Mouse (Mus musculus) kidney, embryonic 14.5 days (tissue): ENCODE results near the gene Camsap1. TPM values are rescaled to one million over a fixed set of nuclear protein-coding genes. Genes with fewer than 3 reads are reported as not detected.

Experiments used
- ATAC-seq: fragments of 200-750 bp; cut with Nextera tagmentation; 2 replicates; pipeline ENCODE4 v1.8.0; 2017; ENCODE audit warnings: moderate number of reproducible peaks, mild to moderate bottlenecking, moderate TSS enrichment, moderate library complexity; ENCODE audit not compliant: low FRiP score, low TSS enrichment
- H3K27ac ChIP-seq: fragments of 300-500 bp; sonication (generic); 2 replicates; pipeline ENCODE4 v1.5.1; 2014; ENCODE audit warnings: low read depth, mild to moderate bottlenecking, low read length, moderate library complexity, mixed read lengths
- H3K27me3 ChIP-seq: fragments of 300-500 bp; sonication (generic); 2 replicates; pipeline ENCODE4 v1.6.1; 2014; ENCODE audit warnings: mild to moderate bottlenecking, low read length; ENCODE audit not compliant: control insufficient read depth, insufficient read depth
- H3K36me3 ChIP-seq: fragments of 300-500 bp; sonication (generic); 2 replicates; pipeline ENCODE4 v1.6.1; 2014; ENCODE audit warnings: low read length, mixed read lengths; ENCODE audit not compliant: control insufficient read depth, insufficient read depth
- H3K4me1 ChIP-seq: fragments of 300-500 bp; sonication (generic); 2 replicates; pipeline ENCODE4 v1.6.1; 2014; ENCODE audit warnings: low read length, mixed read lengths; ENCODE audit not compliant: control insufficient read depth, insufficient read depth
- H3K4me2 ChIP-seq: fragments of 300-500 bp; sonication (generic); replicated peaks from 2 replicates; pipeline ENCODE4 v1.6.1; 2014; ENCODE audit warnings: low read depth, mild to moderate bottlenecking, low read length
- H3K4me3 ChIP-seq: fragments of 300-500 bp; sonication (generic); 2 replicates; pipeline ENCODE4 v1.5.1; 2014; ENCODE audit warnings: mild to moderate bottlenecking, low read length
- H3K9ac ChIP-seq: fragments of 300-500 bp; sonication (generic); 2 replicates; pipeline ENCODE4 v1.6.1; 2014; ENCODE audit warnings: low read depth, mild to moderate bottlenecking, low read length, moderate library complexity
- H3K9me3 ChIP-seq: fragments of 300-500 bp; sonication (generic); 2 replicates; pipeline ENCODE4 v1.6.1; 2016; ENCODE audit warnings: low read length; ENCODE audit not compliant: control insufficient read depth
- WGBS: fragments of 180-500 bp; shearing (Covaris S2); extraction: QIAGEN DNeasy Blood & Tissue Kit; methylation state at CpG from one replicate; pipeline ENCODE4 v1.1.7; 2014; 5-methylcytosine and 5-hydroxymethylcytosine counted together
- polyA plus RNA-seq: library from polyadenylated mRNA; unstranded; fragments of >200 nt; fragmentation: Nextera tagmentation; extraction: Ambion mirVana; gene quantifications from 2 replicates; pipeline ENCODE4 v1.2.1, GENCODE M21; 2014

Gene Camsap1
- polyA plus RNA-seq, 1 experiment from 2014 or later: 24.8 TPM

DNA sequence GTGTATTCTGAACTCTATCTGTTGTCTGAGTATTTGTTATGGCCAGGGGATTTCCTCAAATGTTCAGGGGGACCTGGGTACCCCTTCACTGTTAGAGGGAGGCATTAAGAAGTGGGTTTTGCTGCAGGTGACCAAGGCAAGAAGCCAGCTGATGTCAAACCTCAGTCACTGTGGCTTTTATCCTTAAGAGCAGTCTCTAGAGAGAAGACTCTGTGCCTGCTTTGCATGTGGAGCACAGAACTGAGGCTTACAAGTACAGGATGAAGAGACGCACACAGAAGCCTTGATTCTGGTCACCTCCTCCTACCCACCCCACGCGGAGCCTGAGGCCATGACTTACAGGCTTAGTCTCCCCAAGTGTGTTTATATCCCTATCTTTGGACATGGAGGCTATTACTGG is 33.8 kb downstream of the Camsap1 start:
- Histone ChIP-seq H3K36me3 (peaks cover 66% of the 10 kb centered on the region), H3K9me3 (no peaks in the 10 kb centered on the region), H3K4me2 (no peak overlapping the region), H3K4me3 (no peak overlapping the region), H3K9ac (no peak overlapping the region), H3K27me3 (no peaks in the 10 kb centered on the region), H3K4me1 (no peaks in the 10 kb centered on the region), H3K27ac (no peak overlapping the region)
- no peak for ATAC-seq
- 94% methylated on average over 3 of the region's 3 CpGs for WGBS

DNA sequence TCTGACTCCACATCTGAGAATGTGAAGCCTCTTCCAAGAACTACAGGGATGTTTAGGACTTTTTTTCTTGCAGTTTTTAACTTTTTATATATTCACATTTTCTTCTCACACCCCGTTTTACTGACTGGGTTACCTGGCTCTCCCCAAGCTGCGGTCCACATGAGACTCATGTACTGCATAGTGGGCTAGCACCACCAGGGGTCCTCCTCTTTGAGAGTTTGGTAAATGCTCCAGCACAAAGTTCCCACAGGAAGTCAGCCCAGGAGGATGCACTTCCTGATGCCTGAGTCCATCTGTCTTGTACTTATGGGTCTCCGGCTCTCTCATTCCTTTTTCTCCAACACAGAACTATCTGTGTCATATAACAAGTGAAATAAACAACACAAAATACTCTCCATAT is 35.1 kb downstream of the Camsap1 start:
- H3K27ac ChIP-seq: no peak overlapping the region
- H3K4me2 ChIP-seq: no peak overlapping the region
- H3K9ac ChIP-seq: no peak overlapping the region
- H3K27me3 ChIP-seq: no peaks in the 10 kb centered on the region
- no peak overlapping the region for H3K4me3 ChIP-seq
- H3K9me3 ChIP-seq: no peaks in the 10 kb centered on the region
- 91% methylated on average over 3 of the region's 3 CpGs for WGBS
- peaks cover 72% of the 10 kb centered on the region for H3K36me3 ChIP-seq
- no peak for ATAC-seq
- no peaks in the 10 kb centered on the region for H3K4me1 ChIP-seq

DNA sequence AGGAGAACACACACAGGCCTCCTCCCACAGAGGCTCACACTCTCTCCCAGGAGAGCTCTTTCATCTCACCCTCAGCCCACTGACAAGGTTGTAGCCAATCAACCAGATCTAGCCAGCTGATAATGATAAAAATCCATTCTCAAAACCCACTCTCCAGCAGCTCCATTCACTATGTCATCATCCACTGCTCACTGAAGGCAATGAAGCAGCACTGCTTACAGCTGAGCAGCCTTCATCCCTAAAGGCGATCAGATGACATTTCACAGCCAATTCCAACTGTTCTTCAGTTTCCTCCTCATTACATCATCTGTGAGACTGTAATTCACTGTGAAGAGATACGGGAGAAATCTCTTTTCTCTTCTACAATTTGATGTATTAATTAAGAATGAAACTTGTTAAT is 39.3 kb downstream of the Camsap1 start:
- Histone ChIP-seq H3K9me3 (no peaks in the 10 kb centered on the region), H3K4me1 (no peaks in the 10 kb centered on the region), H3K9ac (no peak overlapping the region), H3K4me2 (no peak overlapping the region), H3K27me3 (no peaks in the 10 kb centered on the region), H3K4me3 (no peak overlapping the region), H3K27ac (no peak overlapping the region), H3K36me3 (peaks cover 77% of the 10 kb centered on the region)
- 87% methylated on average over 2 of the region's 2 CpGs for WGBS
- no peak for ATAC-seq

- H3K27me3 ChIP-seq: no peaks in the 10 kb centered on the region
- H3K4me1 ChIP-seq: no peaks in the 10 kb centered on the region
- no peak overlapping the region for H3K27ac ChIP-seq
- no peak overlapping the region for H3K9ac ChIP-seq
- no peak overlapping the region for H3K4me2 ChIP-seq
- no peak for ATAC-seq
- 87% methylated on average over 6 of the region's 6 CpGs for WGBS
- no peaks in the 10 kb centered on the region for H3K9me3 ChIP-seq
- peaks cover 91% of the 10 kb centered on the region for H3K36me3 ChIP-seq
- no peak overlapping the region for H3K4me3 ChIP-seq
Measured at GRCm38 (mm10) chr2:25940503-25940902, 42.6 kb downstream of the Camsap1 start.

DNA sequence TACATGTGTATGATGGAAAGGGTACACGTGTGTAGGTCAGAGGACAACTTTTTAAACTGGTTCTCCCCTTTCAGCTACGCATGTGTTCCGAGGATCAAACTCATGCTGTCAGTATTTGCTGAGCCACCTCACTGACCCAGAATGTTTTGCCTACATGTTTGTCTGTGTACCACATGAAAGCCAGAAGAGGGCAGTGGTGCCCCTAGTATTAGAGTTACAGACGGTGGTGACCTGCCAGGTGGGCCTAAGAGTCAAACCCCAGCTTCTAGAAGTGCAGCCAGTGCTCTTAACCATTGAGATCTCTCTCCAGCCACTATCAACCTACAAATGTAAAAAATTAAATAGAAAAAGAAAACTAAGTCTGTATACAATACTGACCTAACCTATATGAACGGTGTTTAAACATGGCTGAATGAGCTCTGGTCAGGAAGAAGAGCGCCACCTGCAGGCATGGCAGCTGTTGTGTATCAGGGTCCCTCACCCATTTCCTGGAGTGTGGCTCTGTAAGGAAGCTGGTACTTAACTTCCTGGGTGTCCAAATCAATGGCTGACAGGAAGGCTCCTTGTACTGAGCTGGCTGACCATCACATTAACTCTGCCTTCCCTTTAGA is 51.7 kb downstream of the Camsap1 start:
- Histone ChIP-seq H3K27ac (no peak overlapping the region), H3K4me3 (no peak overlapping the region), H3K9ac (no peak overlapping the region), H3K4me1 (no peaks in the 10 kb centered on the region), H3K4me2 (no peak overlapping the region), H3K36me3 (peaks cover 89% of the 10 kb centered on the region), H3K27me3 (no peaks in the 10 kb centered on the region), H3K9me3 (no peaks in the 10 kb centered on the region)
- 86% methylated on average over 6 of the region's 6 CpGs for WGBS
- no peak for ATAC-seq

DNA sequence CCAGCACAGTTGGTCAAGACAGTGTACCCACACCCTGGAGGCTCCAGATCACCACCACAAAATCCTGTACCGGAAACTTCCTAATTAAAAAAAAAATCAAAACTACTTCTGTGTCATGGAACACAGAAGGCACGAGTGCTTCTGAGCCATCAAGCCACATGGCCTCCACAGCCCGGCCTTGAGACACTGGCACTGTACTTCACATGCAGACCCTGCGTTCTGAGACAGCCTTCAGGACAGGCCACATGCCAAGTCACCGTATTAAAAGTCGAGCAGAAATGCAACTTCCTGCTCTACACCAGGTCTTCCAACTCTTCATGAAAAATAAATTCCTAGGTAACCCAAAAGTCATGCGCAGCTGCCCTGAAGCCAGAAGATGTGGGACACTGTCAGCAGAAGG is 55.3 kb downstream of the Camsap1 start:
- no peak overlapping the region for H3K4me2 ChIP-seq
- H3K27ac ChIP-seq: no peak overlapping the region
- WGBS: 93% methylated on average over 7 of the region's 7 CpGs
- no peak for ATAC-seq
- H3K9ac ChIP-seq: no peak overlapping the region
- H3K36me3 ChIP-seq: peaks cover 62% of the 10 kb centered on the region
- no peaks in the 10 kb centered on the region for H3K9me3 ChIP-seq
- no peaks in the 10 kb centered on the region for H3K27me3 ChIP-seq
- H3K4me1 ChIP-seq: no peaks in the 10 kb centered on the region
- no peak overlapping the region for H3K4me3 ChIP-seq

DNA sequence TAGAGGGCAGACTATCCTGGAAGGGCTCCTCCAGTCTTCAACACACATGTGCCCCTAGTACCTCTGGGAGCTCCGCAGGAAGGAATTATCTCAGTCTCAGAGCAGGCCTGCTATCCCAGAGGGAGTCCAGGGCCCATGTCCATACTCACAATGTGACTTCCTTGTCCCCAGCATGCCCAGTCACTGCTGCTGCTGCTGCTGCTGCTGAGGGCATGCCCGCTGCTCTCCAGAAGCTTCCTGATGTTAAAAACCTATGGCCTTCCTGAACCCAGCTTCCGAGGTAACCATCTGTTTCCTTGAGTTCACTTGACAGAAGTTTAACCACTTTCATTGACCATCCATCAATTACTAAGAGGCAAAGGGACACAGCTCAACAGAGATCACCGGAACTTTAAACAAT is 58.1 kb downstream of the Camsap1 start:
- 91% methylated on average over 4 of the region's 4 CpGs for WGBS
- no peak overlapping the region for H3K9ac ChIP-seq
- no peak overlapping the region for H3K4me2 ChIP-seq
- no peaks in the 10 kb centered on the region for H3K4me1 ChIP-seq
- peaks cover 36% of the 10 kb centered on the region for H3K36me3 ChIP-seq
- no peak overlapping the region for H3K4me3 ChIP-seq
- H3K9me3 ChIP-seq: no peaks in the 10 kb centered on the region
- no peaks in the 10 kb centered on the region for H3K27me3 ChIP-seq
- no peak for ATAC-seq
- H3K27ac ChIP-seq: no peak overlapping the region

- H3K4me3 ChIP-seq: no peak overlapping the region
- no peaks in the 10 kb centered on the region for H3K27me3 ChIP-seq
- H3K27ac ChIP-seq: no peak overlapping the region
- H3K36me3 ChIP-seq: peaks cover 25% of the 10 kb centered on the region
- 83% methylated on average over 2 of the region's 2 CpGs for WGBS
- no peak overlapping the region for H3K4me2 ChIP-seq
- H3K9ac ChIP-seq: no peak overlapping the region
- no peak for ATAC-seq
- H3K9me3 ChIP-seq: no peaks in the 10 kb centered on the region
- no peaks in the 10 kb centered on the region for H3K4me1 ChIP-seq
Measured at GRCm38 (mm10) chr2:25923799-25924198, 59.3 kb downstream of the Camsap1 start.

GRCm38 (mm10) chr2:25919972-25920371 is 63.1 kb downstream of the Camsap1 start:
- 56% methylated on average over 3 of the region's 3 CpGs for WGBS
- no peaks in the 10 kb centered on the region for H3K4me1 ChIP-seq

More at GRCm38 (mm10) chr2:25919972-25920371, 63.1 kb downstream of the Camsap1 start:
- Histone ChIP-seq H3K4me2 (no peak overlapping the region), H3K9me3 (no peaks in the 10 kb centered on the region), H3K9ac (no peak overlapping the region), H3K36me3 (peaks cover 5% of the 10 kb centered on the region; the same call in 1 of the 2 replicates), H3K27ac (no peak overlapping the region), H3K4me3 (no peak overlapping the region), H3K27me3 (no peaks in the 10 kb centered on the region)
- no peak for ATAC-seq
